Mouse (Mus musculus): ENCODE measurements around the gene Ripor2.

Ripor2 gene

GRCm38 (mm10) chr13:24617076-24617798 lies 35.2 kb downstream of the Ripor2 start:
- no peak for DNase-seq (ENCODE audit: low spot score in 2 of 2)

- no peak for DNase-seq (ENCODE audit: low spot score in 2 of 2)
These were observed 35.8 kb downstream of the Ripor2 start for GRCm38 (mm10) chr13:24617799-24618130.

DNA sequence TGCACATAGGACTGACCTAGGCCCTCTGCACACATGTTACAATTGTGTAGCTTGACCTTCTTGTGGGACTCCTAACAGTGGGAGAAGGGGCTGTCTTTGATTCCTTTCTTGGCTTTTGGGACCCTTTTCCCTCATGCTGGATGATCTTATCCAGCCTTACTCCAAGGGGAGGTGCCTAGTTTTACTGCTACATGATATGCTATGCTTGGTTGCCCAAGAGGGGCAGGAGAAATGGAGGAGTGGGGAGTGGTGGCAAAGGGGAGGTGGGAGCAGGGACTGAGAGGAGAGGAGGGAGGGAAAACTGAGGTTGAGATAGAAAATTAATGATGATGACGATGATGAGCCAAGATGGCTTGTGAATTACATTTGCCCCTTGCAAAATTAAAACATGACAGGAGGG lies 37.7 kb downstream of the Ripor2 start:
- no peak for DNase-seq (ENCODE audit: low spot score in 2 of 2)

DNA sequence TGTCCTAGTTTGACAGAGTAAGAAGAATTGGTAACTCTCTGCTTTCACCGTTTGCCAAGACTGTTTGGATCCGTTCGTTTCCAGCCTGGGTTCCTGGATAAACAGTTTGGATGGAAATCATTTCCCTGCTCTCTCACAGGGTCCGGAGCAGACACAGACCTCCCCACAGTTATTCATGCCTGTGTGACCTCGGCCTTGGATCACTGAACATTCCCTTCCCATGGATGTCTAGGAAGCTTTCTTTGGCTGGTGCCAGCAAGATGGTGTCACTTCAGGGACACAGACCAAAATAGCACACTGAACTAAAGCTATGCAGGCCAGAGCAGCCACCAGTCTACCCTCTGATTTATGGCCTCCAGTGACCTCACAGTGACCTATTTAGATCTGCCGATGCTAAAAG lies 38.5 kb downstream of the Ripor2 start:
- no peak for DNase-seq (ENCODE audit: low spot score in 2 of 2)

DNA sequence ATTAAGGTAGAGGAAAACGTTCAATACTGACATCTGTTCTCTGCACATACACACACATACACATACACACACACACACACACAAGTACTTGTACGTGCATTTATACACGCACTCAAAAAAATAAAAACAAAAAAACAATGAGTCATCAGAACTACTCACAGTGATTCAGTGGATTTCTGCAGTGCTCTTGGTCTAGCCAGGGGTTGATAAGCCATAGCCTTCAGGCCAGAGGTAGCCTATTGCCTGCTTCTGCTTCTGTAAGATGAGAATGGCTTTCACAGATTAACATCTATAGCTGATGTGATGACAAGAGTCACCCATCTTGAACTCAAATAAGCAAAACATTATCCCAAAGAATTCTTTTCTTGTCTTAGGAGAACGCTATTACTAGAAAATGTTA lies 41.6 kb downstream of the Ripor2 start:
- no peak for DNase-seq (ENCODE audit: low spot score in 2 of 2)

- DNase-seq (ENCODE audit: low spot score in 2 of 2) = no peak
These were observed 43.1 kb downstream of the Ripor2 start for GRCm38 (mm10) chr13:24625071-24625470.

DNA sequence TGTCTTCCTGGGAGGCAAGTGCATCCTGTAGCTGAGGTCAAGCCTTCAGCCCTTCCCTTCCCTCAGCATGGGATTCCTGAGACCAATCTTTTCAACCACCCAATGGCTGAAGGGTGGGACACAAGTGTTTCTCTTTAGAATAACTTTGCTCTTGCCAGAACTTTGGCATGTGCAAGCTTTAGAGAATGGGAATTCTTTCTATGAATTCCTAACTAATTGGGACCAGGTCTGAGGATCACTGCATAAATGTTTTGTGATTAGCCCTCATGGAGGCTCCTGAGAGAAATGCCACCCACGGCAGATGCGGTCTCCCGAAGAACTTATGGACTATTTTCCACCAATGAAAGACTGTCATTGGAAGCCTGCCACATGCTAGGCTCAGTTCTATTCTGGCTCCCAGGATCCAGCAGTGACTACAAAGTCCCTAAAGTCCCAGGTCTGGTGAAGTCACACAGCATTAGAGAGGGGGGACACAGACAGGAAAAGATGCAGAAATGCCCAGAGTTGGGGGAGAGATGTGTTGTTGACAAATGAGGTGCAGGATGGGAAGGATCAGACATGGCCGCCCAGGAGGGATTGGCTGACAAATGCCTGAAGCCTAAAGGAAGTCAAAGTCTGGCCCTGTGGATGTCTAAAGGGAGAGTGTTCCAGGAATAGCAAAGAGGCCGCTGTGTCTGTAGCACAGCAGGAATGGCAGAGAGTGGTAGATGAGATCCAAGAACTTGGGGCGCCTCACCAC lies 44.9 kb downstream of the Ripor2 start:
- no peak for DNase-seq (ENCODE audit: low spot score in 2 of 2)

- no peak for DNase-seq (ENCODE audit: low spot score in 2 of 2)
These were observed 46.2 kb downstream of the Ripor2 start for GRCm38 (mm10) chr13:24628192-24628591.

DNA sequence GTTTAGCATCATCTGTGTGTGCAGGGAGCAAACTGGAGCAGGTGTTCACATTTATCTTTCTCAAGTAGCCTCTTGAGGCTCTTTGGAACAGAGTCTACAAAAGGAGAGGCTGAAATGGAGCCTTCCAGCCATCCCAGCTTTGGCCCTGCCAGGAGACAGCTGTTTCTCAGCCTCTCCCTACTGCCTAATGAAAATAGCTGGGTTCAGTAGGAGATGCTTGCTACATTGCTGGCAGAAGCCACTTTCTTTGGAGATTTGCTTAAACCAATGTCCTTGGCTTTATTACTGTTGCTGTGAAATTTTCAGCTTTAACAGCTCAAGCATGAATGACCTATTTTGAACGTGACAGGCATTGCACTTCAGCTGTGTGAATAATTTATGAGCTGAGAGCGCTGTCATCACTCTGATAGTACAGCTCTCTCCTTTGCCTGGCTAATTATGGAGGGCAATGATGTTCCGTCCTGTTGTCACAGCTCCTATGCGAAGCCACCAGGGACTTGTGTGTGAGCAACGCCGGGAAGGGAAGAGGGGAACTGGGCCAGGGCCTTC lies 47.2 kb downstream of the Ripor2 start:
- DNase-seq (ENCODE audit: low spot score in 2 of 2) = no peak

DNA sequence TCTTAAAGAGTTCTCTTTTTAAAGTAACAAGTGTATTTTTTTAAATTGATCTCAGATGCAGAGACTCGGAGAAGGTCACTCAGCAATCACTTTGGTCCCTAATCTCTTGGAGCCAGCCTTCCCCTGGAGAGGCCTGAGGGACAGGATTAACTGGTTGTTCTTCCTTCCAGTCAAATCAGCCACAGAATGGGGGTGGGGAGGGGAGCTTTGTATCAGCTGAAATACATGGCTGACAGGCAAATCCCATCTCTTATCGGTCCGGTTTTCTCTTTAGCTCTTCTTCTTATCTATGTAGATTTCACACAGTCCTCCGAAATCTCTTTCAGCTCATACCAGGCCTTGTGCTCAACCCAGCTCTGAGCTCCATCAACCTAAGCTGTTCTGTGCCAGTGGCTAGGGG lies 48.4 kb downstream of the Ripor2 start:
- DNase-seq (ENCODE audit: low spot score in 2 of 2) = no peak

DNA sequence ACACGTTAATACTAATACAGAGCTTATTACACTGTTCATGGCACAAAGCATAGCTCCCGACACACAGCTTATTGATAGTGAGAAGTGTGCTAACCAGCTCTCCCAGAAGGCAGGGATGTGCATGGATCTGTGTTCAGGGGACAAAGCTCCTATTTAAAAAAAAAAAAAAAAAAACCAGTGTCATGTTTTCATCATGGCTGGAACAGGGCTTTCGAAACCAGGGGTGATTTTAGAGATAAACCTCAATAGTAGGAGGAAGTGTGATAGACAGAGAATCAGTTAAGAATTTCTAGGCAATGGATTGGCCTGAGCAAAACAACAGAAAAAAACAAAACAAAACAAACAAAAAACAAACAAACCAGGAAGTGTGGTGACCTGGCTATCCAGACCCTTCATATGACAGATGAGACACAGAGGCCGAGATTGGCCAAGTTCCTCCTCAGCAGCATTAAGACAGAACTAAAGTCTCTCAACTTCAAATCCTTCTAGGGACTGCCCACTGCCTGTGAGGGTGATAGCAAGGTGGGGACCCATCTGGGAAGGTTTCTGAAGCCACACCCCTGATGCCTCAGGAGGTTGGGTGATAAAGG lies 51.1 kb downstream of the Ripor2 start:
- DNase-seq (ENCODE audit: low spot score in 2 of 2) = no peak

GRCm38 (mm10) chr13:24634346-24635120 lies 52.5 kb downstream of the Ripor2 start:
- DNase-seq (ENCODE audit: low spot score in 2 of 2) = peak in 1 of 2 experiments; percentile 44

- peak; percentile 47 to 62 for DNase-seq (ENCODE audit: low spot score in 2 of 2)
These were observed 56.6 kb downstream of the Ripor2 start for GRCm38 (mm10) chr13:24638371-24639214.

- peak in 1 of 2 experiments; percentile 39 for DNase-seq (ENCODE audit: low spot score in 2 of 2)
These were observed 57.5 kb downstream of the Ripor2 start for GRCm38 (mm10) chr13:24639215-24640165.

- no peak for DNase-seq (ENCODE audit: low spot score in 2 of 2)
These were observed 58.2 kb downstream of the Ripor2 start for GRCm38 (mm10) chr13:24640166-24640560.

DNA sequence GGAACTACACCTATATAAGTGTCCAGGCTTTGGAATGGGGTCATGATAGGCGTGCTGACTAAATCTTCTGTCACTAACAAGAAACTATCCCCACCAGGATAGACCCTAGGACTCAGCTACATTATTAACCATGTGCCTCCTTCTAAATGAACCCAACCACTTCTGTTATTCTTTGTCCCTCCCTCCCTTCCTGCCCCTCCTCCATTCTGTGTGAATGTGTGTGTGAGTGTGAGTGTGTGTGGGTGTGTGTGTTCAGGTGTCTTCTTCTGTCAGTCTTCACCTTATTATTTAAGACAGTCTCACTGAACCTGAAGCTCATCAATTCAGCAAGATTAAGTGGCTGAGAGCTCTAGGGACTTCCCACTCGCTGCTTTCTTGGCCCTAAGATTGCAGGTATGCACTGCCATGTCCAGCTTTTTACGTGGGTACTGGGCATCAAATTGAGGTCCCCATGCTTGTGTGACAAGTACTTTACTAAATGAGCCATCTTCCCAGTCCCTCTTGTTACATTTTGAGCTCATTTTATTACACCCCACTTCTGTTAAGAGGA lies 58.9 kb downstream of the Ripor2 start:
- peak in 1 of 2 experiments; percentile 39 for DNase-seq (ENCODE audit: low spot score in 2 of 2)

GRCm38 (mm10) chr13:24641491-24642430 lies 59.8 kb downstream of the Ripor2 start:
- DNase-seq (ENCODE audit: low spot score in 2 of 2) = peak in 1 of 2 experiments; percentile 25

- DNase-seq (ENCODE audit: low spot score in 2 of 2) = no peak
These were observed 63.2 kb downstream of the Ripor2 start for GRCm38 (mm10) chr13:24645146-24645545.
